Mouse (Mus musculus): ENCODE measurements at regions not wholly inside any gene's neighbourhood (a gene's known extent, or its start where the extent isn't known, plus 50 kb on each side); places are given as distances from the start of the nearest gene placed in this dataset.

- peak; percentile 88 for DNase-seq
Measured at GRCm38 (mm10) chr4:53217608-53218290, 58.1 kb upstream of the Abca1 start.

GRCm38 (mm10) chr4:53212541-53212940 is 52.8 kb upstream of the Abca1 start:
- no peak for DNase-seq

DNA sequence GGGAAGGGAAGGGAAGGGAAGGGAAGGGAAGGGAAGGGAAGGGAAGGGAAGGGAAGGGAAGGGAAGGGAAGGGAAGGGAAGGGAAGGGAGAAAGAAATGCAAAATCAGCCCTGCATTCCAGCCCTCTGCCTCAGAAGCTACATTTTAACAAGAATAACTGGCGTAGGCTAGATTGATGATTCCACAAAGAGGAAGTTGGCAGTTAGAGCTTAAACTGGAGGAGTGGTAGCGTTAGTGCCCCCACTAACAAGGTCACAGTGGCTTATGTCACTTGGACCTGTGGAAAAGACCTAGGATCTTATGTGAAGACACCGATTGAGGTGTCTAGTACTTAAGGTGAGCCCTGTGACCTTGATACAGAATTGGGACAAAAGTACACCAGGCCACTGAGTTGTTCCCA is 51.0 kb upstream of the Abca1 start:
- DNase-seq: no peak

Measured in kidney, postnatal 10 days (tissue).